Mouse (Mus musculus): Measurements from ENCODE around the gene Umodl1. TPM values are rescaled to one million over a fixed set of nuclear protein-coding genes. Genes with fewer than 3 reads are reported as not detected.

Gene Umodl1
- polyA plus RNA-seq, 1 experiment = not detected

DNA sequence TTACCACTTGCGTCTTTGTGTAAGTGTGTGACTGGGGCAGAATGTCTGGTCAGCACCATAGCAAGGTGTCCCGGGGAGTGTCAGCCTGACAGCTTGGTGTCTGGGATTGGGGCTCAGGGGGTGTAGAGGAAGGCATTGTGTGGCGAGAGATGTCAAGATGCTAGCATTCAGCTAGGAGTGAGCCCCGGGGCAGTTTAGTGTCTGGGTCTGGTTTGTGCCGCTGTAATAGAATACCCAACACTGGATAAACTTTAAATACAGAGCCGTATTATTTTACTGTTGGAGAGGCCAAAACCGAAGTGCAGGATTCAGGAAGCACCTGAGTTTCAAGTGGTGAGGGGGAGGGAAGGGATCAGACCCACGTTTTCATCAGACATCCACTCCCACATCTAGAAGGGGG lies 82.9 kb downstream of the Umodl1 start:
- no peak overlapping the region for H3K4me3 ChIP-seq (ENCODE audit: insufficient read depth, poor library complexity, severe bottlenecking)
- H3K79me3 ChIP-seq (ENCODE audit: low read depth) = no peaks in the 10 kb centered on the region
- H3K36me3 ChIP-seq (ENCODE audit: control insufficient read depth, insufficient read depth) = no peaks in the 10 kb centered on the region
- no peaks in the 10 kb centered on the region for H3K27me3 ChIP-seq (ENCODE audit: control insufficient read depth, insufficient read depth, insufficient read length)
- H3K79me2 ChIP-seq (ENCODE audit: control insufficient read depth, insufficient read depth) = no peaks in the 10 kb centered on the region
- TF ChIP-seq MYOD1 (IDR thresholded peaks at IDR 0.05; ENCODE audit: control insufficient read depth, insufficient read length, low read depth) (no peak), MYOG (IDR thresholded peaks at IDR 0.05; ENCODE audit: control insufficient read depth, extremely low read depth, insufficient read length) (no peak), MAX (IDR thresholded peaks at IDR 0.05) (no peak), CEBPB (IDR thresholded peaks at IDR 0.05; ENCODE audit: low read depth) (no peak), CTCF (IDR thresholded peaks at IDR 0.05; ENCODE audit: control insufficient read depth, insufficient read depth, insufficient read length) (no peak), USF1 (IDR thresholded peaks at IDR 0.05; ENCODE audit: low read depth) (no peak), FOSL1 (IDR thresholded peaks at IDR 0.05; ENCODE audit: insufficient read depth, low read length, poor library complexity, severe bottlenecking) (no peak)
- no peak overlapping the region for H3ac ChIP-seq (ENCODE audit: control insufficient read depth, insufficient read length, low read depth)

GRCm38 (mm10) chr17:31038381-31038780 lies 83.9 kb downstream of the Umodl1 start:
- H3K79me3 ChIP-seq (ENCODE audit: low read depth) = no peaks in the 10 kb centered on the region

DNA sequence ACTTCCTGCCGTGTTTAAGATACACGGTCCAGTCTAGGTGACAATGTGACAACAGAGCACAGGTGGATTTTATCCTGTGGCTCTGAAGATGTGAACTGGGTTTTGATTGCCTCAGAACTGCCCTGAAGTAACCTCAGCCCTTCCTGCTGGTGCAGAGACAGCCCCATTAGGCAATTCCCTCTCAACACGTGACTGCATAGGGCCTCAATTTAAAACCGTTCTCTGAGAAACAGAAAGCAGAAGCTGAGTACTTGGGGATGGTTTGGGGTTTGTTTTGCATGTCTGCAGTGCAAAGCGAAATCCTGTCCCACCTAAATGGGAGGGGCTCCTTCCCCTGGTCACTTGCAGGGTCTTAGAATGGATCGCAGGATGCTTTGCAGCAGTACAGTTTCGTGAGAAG lies 85.2 kb downstream of the Umodl1 start:
- H3K36me3 ChIP-seq (ENCODE audit: control insufficient read depth, insufficient read depth) = no peaks in the 10 kb centered on the region
- H3K4me3 ChIP-seq (ENCODE audit: insufficient read depth, poor library complexity, severe bottlenecking) = no peak overlapping the region
- H3ac ChIP-seq (ENCODE audit: control insufficient read depth, insufficient read length, low read depth) = no peak overlapping the region
- H3K79me2 ChIP-seq (ENCODE audit: control insufficient read depth, insufficient read depth) = no peaks in the 10 kb centered on the region
- no peaks in the 10 kb centered on the region for H3K79me3 ChIP-seq (ENCODE audit: low read depth)
- H3K27me3 ChIP-seq (ENCODE audit: control insufficient read depth, insufficient read depth, insufficient read length) = no peaks in the 10 kb centered on the region
- peak; percentile 15 for TF ChIP-seq USF1 (IDR thresholded peaks at IDR 0.05; ENCODE audit: low read depth)
- no peak for TF ChIP-seq CTCF (IDR thresholded peaks at IDR 0.05; ENCODE audit: control insufficient read depth, insufficient read depth, insufficient read length)

More at GRCm38 (mm10) chr17:31038381-31038780, 83.9 kb downstream of the Umodl1 start:
- Histone ChIP-seq H3K36me3 (ENCODE audit: control insufficient read depth, insufficient read depth) (no peaks in the 10 kb centered on the region), H3K4me3 (ENCODE audit: insufficient read depth, poor library complexity, severe bottlenecking) (no peak overlapping the region), H3K79me2 (ENCODE audit: control insufficient read depth, insufficient read depth) (no peaks in the 10 kb centered on the region), H3ac (ENCODE audit: control insufficient read depth, insufficient read length, low read depth) (no peak overlapping the region), H3K27me3 (ENCODE audit: control insufficient read depth, insufficient read depth, insufficient read length) (no peaks in the 10 kb centered on the region)
- no peak for TF ChIP-seq MAX (IDR thresholded peaks at IDR 0.05)
- no peak for TF ChIP-seq MYOG (IDR thresholded peaks at IDR 0.05; ENCODE audit: control insufficient read depth, extremely low read depth, insufficient read length)
- no peak for TF ChIP-seq CTCF (IDR thresholded peaks at IDR 0.05; ENCODE audit: control insufficient read depth, insufficient read depth, insufficient read length)
- TF ChIP-seq CEBPB (IDR thresholded peaks at IDR 0.05; ENCODE audit: low read depth) = no peak
- TF ChIP-seq FOSL1 (IDR thresholded peaks at IDR 0.05; ENCODE audit: insufficient read depth, low read length, poor library complexity, severe bottlenecking) = no peak
- TF ChIP-seq USF1 (IDR thresholded peaks at IDR 0.05; ENCODE audit: low read depth) = no peak
- TF ChIP-seq MYOD1 (IDR thresholded peaks at IDR 0.05; ENCODE audit: control insufficient read depth, insufficient read length, low read depth) = no peak

DNA sequence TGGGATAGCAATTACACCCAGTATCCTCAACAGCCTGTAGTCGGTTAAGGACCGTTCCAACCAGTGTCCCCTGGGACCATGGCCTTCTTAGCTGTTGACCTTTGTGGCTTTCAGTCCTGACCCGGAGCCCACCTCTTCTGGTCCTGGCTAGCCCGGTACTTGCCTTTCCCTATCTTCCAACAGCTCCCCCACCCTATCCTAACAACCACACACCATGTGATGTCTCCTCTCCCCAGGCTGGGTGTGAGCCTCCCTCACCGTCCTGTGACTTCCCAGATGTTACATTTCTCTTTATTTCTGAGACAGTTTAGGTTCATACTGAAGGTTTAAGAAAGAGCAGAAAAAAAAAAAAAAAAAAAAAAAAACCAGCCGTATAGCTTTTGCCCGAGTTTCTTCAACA lies 86.0 kb downstream of the Umodl1 start:
- Histone ChIP-seq H3ac (ENCODE audit: control insufficient read depth, insufficient read length, low read depth) (no peak overlapping the region), H3K27me3 (ENCODE audit: control insufficient read depth, insufficient read depth, insufficient read length) (no peaks in the 10 kb centered on the region), H3K79me3 (ENCODE audit: low read depth) (no peaks in the 10 kb centered on the region), H3K4me3 (ENCODE audit: insufficient read depth, poor library complexity, severe bottlenecking) (no peak overlapping the region), H3K36me3 (ENCODE audit: control insufficient read depth, insufficient read depth) (no peaks in the 10 kb centered on the region), H3K79me2 (ENCODE audit: control insufficient read depth, insufficient read depth) (no peaks in the 10 kb centered on the region)
- no peak for TF ChIP-seq CEBPB (IDR thresholded peaks at IDR 0.05; ENCODE audit: low read depth)
- TF ChIP-seq CTCF (IDR thresholded peaks at IDR 0.05; ENCODE audit: control insufficient read depth, insufficient read depth, insufficient read length) = no peak
- no peak for TF ChIP-seq MYOD1 (IDR thresholded peaks at IDR 0.05; ENCODE audit: control insufficient read depth, insufficient read length, low read depth)
- no peak for TF ChIP-seq MAX (IDR thresholded peaks at IDR 0.05)
- no peak for TF ChIP-seq FOSL1 (IDR thresholded peaks at IDR 0.05; ENCODE audit: insufficient read depth, low read length, poor library complexity, severe bottlenecking)
- TF ChIP-seq USF1 (IDR thresholded peaks at IDR 0.05; ENCODE audit: low read depth) = no peak
- no peak for TF ChIP-seq MYOG (IDR thresholded peaks at IDR 0.05; ENCODE audit: control insufficient read depth, extremely low read depth, insufficient read length)

- Histone ChIP-seq H3K4me3 (ENCODE audit: insufficient read depth, poor library complexity, severe bottlenecking) (no peak overlapping the region), H3K27me3 (ENCODE audit: control insufficient read depth, insufficient read depth, insufficient read length) (no peaks in the 10 kb centered on the region), H3ac (ENCODE audit: control insufficient read depth, insufficient read length, low read depth) (no peak overlapping the region), H3K36me3 (ENCODE audit: control insufficient read depth, insufficient read depth) (no peaks in the 10 kb centered on the region), H3K79me3 (ENCODE audit: low read depth) (no peaks in the 10 kb centered on the region), H3K79me2 (ENCODE audit: control insufficient read depth, insufficient read depth) (no peaks in the 10 kb centered on the region)
- TF ChIP-seq FOSL1 (IDR thresholded peaks at IDR 0.05; ENCODE audit: insufficient read depth, low read length, poor library complexity, severe bottlenecking) (no peak), MYOD1 (IDR thresholded peaks at IDR 0.05; ENCODE audit: control insufficient read depth, insufficient read length, low read depth) (no peak), MAX (IDR thresholded peaks at IDR 0.05) (no peak), CEBPB (IDR thresholded peaks at IDR 0.05; ENCODE audit: low read depth) (no peak), MYOG (IDR thresholded peaks at IDR 0.05; ENCODE audit: control insufficient read depth, extremely low read depth, insufficient read length) (no peak), USF1 (IDR thresholded peaks at IDR 0.05; ENCODE audit: low read depth) (no peak), CTCF (IDR thresholded peaks at IDR 0.05; ENCODE audit: control insufficient read depth, insufficient read depth, insufficient read length) (no peak)
Observed at GRCm38 (mm10) chr17:31042751-31043150, 88.3 kb downstream of the Umodl1 start.

- no peaks in the 10 kb centered on the region for H3K79me3 ChIP-seq (ENCODE audit: low read depth)
- H3K36me3 ChIP-seq (ENCODE audit: control insufficient read depth, insufficient read depth) = no peaks in the 10 kb centered on the region
- no peaks in the 10 kb centered on the region for H3K79me2 ChIP-seq (ENCODE audit: control insufficient read depth, insufficient read depth)
- no peak within 1 kb of the TSS for H3ac ChIP-seq (ENCODE audit: control insufficient read depth, insufficient read length, low read depth)
- peak within 1 kb of the TSS; percentile 18 for H3K4me3 ChIP-seq (ENCODE audit: insufficient read depth, poor library complexity, severe bottlenecking)
- H3K27me3 ChIP-seq (ENCODE audit: control insufficient read depth, insufficient read depth, insufficient read length) = peaks cover 16% of the 10 kb centered on the region
- TF ChIP-seq MYOD1 (IDR thresholded peaks at IDR 0.05; ENCODE audit: control insufficient read depth, insufficient read length, low read depth) (no peak), MAX (IDR thresholded peaks at IDR 0.05) (no peak), USF1 (IDR thresholded peaks at IDR 0.05; ENCODE audit: low read depth) (no peak), CEBPB (IDR thresholded peaks at IDR 0.05; ENCODE audit: low read depth) (no peak), CTCF (IDR thresholded peaks at IDR 0.05; ENCODE audit: control insufficient read depth, insufficient read depth, insufficient read length) (no peak), FOSL1 (IDR thresholded peaks at IDR 0.05; ENCODE audit: insufficient read depth, low read length, poor library complexity, severe bottlenecking) (no peak), MYOG (IDR thresholded peaks at IDR 0.05; ENCODE audit: control insufficient read depth, extremely low read depth, insufficient read length) (no peak)
Observed at GRCm38 (mm10) chr17:31057151-31057890, 102.9 kb downstream of the Umodl1 start, which contains the start of gene Abcg1. Abcg1 (plus strand) TSS chr17:31057675.

Measured in C2C12 (cell line).